Mouse (Mus musculus) stomach, postnatal 0 days (tissue): Measurements from ENCODE around the gene Tcerg1l. TPM values are rescaled to one million over a fixed set of nuclear protein-coding genes. Genes with fewer than 3 reads are reported as not detected.
A peak's percentile ranks its signal among the peaks of the same experiment; 100 is the strongest.

Experiments
- ATAC-seq: fragments of 200-750 bp; cut with Nextera tagmentation; 2 replicates; pipeline ENCODE4 v1.8.0; 2017; ENCODE audit not compliant: low FRiP score, low TSS enrichment
- DNase-seq: peaks from one replicate; pipeline ENCODE4 v3.0.0-alpha.2; 2016; ENCODE audit warnings: low spot score
- H3K27ac ChIP-seq: fragments of 300-500 bp; sonication (generic); replicated peaks from 2 replicates; pipeline ENCODE4 v1.5.1; 2014; ENCODE audit warnings: mild to moderate bottlenecking, control low read depth
- H3K27me3 ChIP-seq: fragments of 300-500 bp; sonication (generic); 2 replicates; pipeline ENCODE4 v1.6.1; 2014; ENCODE audit warnings: low read length; ENCODE audit not compliant: control insufficient read depth, insufficient read depth
- H3K36me3 ChIP-seq: fragments of 300-500 bp; sonication (generic); 2 replicates; pipeline ENCODE4 v1.6.1; 2014; ENCODE audit warnings: low read length, mixed read lengths; ENCODE audit not compliant: control insufficient read depth, insufficient read depth
- H3K4me1 ChIP-seq: fragments of 300-500 bp; sonication (generic); replicated peaks from 2 replicates; pipeline ENCODE4 v1.6.1; 2014; ENCODE audit warnings: antibody characterized with exemption; ENCODE audit not compliant: control insufficient read depth, insufficient read depth
- H3K4me2 ChIP-seq: fragments of 300-500 bp; sonication (generic); replicated peaks from 2 replicates; pipeline ENCODE4 v1.6.1; 2014; ENCODE audit warnings: low read depth, mild to moderate bottlenecking, control low read depth, moderate library complexity
- H3K4me3 ChIP-seq: fragments of 300-500 bp; sonication (generic); 2 replicates; pipeline ENCODE4 v1.5.1; 2014; ENCODE audit warnings: low read depth, low read length, control low read depth
- H3K9ac ChIP-seq: fragments of 300-500 bp; sonication (generic); 2 replicates; pipeline ENCODE4 v1.6.1; 2014; ENCODE audit warnings: mild to moderate bottlenecking, low read length, control low read depth, mixed read lengths
- H3K9me3 ChIP-seq: fragments of 300-500 bp; sonication (generic); 2 replicates; pipeline ENCODE4 v1.6.1; 2016; ENCODE audit warnings: low read length; ENCODE audit not compliant: control insufficient read depth
- CTCF ChIP-seq: IDR thresholded peaks from 2 replicates; pipeline ENCODE4 v1.5.1; 2016; ENCODE audit warnings: antibody characterized with exemption, low read depth, mild to moderate bottlenecking, moderate library complexity
- EP300 ChIP-seq: optimal IDR thresholded peaks from 2 replicates; pipeline ENCODE3; 2016; ENCODE audit warnings: antibody characterized with exemption
- WGBS: fragments of 180-500 bp; shearing (Covaris S2); extraction: QIAGEN DNeasy Blood & Tissue Kit; methylation state at CpG from one replicate; pipeline ENCODE4 v1.1.7; 2014; 5-methylcytosine and 5-hydroxymethylcytosine counted together
- polyA plus RNA-seq: library from polyadenylated mRNA; unstranded; fragments of >200 nt; fragmentation: Nextera tagmentation; extraction: Ambion mirVana; gene quantifications from 2 replicates; pipeline ENCODE4 v1.2.1, GENCODE M21; 2015

The Tcerg1l gene
- 0.18 and 0.19 TPM in 2 replicates for polyA plus RNA-seq

GRCm38 (mm10) chr7:138397485-138398181, at the start of gene Tcerg1l:
Tcerg1l (minus strand) TSS chr7:138397730.
- Histone ChIP-seq H3K4me3 (peak within 1 kb of the TSS; percentile 35), H3K4me2 (peak within 1 kb of the TSS; percentile 60), H3K27me3 (peaks cover 9% of the 10 kb centered on the region; the same call in 1 of the 2 replicates), H3K36me3 (no peaks in the 10 kb centered on the region), H3K27ac (no peak within 1 kb of the TSS), H3K9me3 (no peaks in the 10 kb centered on the region), H3K4me1 (peaks cover 3% of the 10 kb centered on the region; the same call in 1 of the 2 replicates), H3K9ac (no peak within 1 kb of the TSS)
- TF ChIP-seq CTCF (no peak), EP300 (no peak)
- DNase-seq (no peak), ATAC-seq (no peak)
- WGBS = under 1% methylated on average over 49 of the region's 76 CpGs

- no peak overlapping the region for H3K27ac ChIP-seq
- H3K4me3 ChIP-seq = no peak overlapping the region
- no peaks in the 10 kb centered on the region for H3K4me1 ChIP-seq
- no peaks in the 10 kb centered on the region for H3K27me3 ChIP-seq
- ATAC-seq = no peak
- H3K9ac ChIP-seq = no peak overlapping the region
- WGBS = 63% methylated on average over 4 of the region's 4 CpGs
- no peaks in the 10 kb centered on the region for H3K36me3 ChIP-seq
- no peak for DNase-seq
- no peak overlapping the region for H3K4me2 ChIP-seq
- TF ChIP-seq EP300 = no peak
- no peak for TF ChIP-seq CTCF
- H3K9me3 ChIP-seq = no peaks in the 10 kb centered on the region
These were observed 44.6 kb upstream of the Tcerg1l start for GRCm38 (mm10) chr7:138442096-138442495.

GRCm38 (mm10) chr7:138432541-138432940, 35.0 kb upstream of the Tcerg1l start:
- Histone ChIP-seq H3K36me3 (no peaks in the 10 kb centered on the region), H3K4me3 (no peak overlapping the region), H3K9me3 (no peaks in the 10 kb centered on the region), H3K27me3 (no peaks in the 10 kb centered on the region), H3K4me2 (no peak overlapping the region), H3K9ac (no peak overlapping the region), H3K4me1 (no peaks in the 10 kb centered on the region), H3K27ac (no peak overlapping the region)
- no peak for ATAC-seq
- TF ChIP-seq EP300 (no peak), CTCF (peak; percentile 26; the same call in 1 of the 2 replicates)
- DNase-seq = no peak
- 45% methylated on average over 4 of the region's 4 CpGs for WGBS

- Histone ChIP-seq H3K27ac (no peak overlapping the region), H3K9me3 (no peaks in the 10 kb centered on the region), H3K9ac (no peak overlapping the region), H3K27me3 (no peaks in the 10 kb centered on the region), H3K4me2 (no peak overlapping the region), H3K36me3 (no peaks in the 10 kb centered on the region), H3K4me3 (no peak overlapping the region), H3K4me1 (no peaks in the 10 kb centered on the region)
- TF ChIP-seq CTCF (no peak), EP300 (no peak)
- no peak for ATAC-seq
- DNase-seq = no peak
These were observed 33.9 kb upstream of the Tcerg1l start for GRCm38 (mm10) chr7:138431456-138431855.

GRCm38 (mm10) chr7:138429916-138430315, 32.4 kb upstream of the Tcerg1l start:
- WGBS = 53% methylated on average over 7 of the region's 7 CpGs

GRCm38 (mm10) chr7:138428826-138429225, 31.3 kb upstream of the Tcerg1l start:
- ATAC-seq = no peak
- DNase-seq = peak; percentile 46
- H3K9ac ChIP-seq = no peak overlapping the region
- no peak for TF ChIP-seq EP300
- TF ChIP-seq CTCF = peak; percentile 66
- H3K36me3 ChIP-seq = no peaks in the 10 kb centered on the region
- no peaks in the 10 kb centered on the region for H3K27me3 ChIP-seq
- H3K4me2 ChIP-seq = no peak overlapping the region
- H3K4me3 ChIP-seq = no peak overlapping the region
- 45% methylated on average over 1 of the region's 1 CpGs for WGBS
- no peaks in the 10 kb centered on the region for H3K4me1 ChIP-seq
- no peak overlapping the region for H3K27ac ChIP-seq
- no peaks in the 10 kb centered on the region for H3K9me3 ChIP-seq

More at GRCm38 (mm10) chr7:138429916-138430315, 32.4 kb upstream of the Tcerg1l start:
- H3K9ac ChIP-seq = no peak overlapping the region
- H3K4me1 ChIP-seq = no peaks in the 10 kb centered on the region
- H3K36me3 ChIP-seq = no peaks in the 10 kb centered on the region
- no peak for DNase-seq
- H3K9me3 ChIP-seq = no peaks in the 10 kb centered on the region
- no peaks in the 10 kb centered on the region for H3K27me3 ChIP-seq
- ATAC-seq = no peak
- no peak for TF ChIP-seq CTCF
- no peak for TF ChIP-seq EP300
- no peak overlapping the region for H3K27ac ChIP-seq
- H3K4me2 ChIP-seq = no peak overlapping the region
- no peak overlapping the region for H3K4me3 ChIP-seq
